Mouse (Mus musculus) kidney, postnatal 25 days (tissue): ENCODE measurements around the gene Sh3gl1.
A peak's percentile ranks its signal among the peaks of the same experiment; 100 is the strongest.

Experiments used
- DNase-seq, 2 experiments: peaks; one replicate each; pipeline ENCODE4 v3.0.0; 2021; ENCODE audit warnings: mixed read lengths in 2 of 2

The Sh3gl1 gene

GRCm38 (mm10) chr17:56018347-56019131, 17.9 kb downstream of the Sh3gl1 start:
- DNase-seq, result peak; percentile 67 to 81

- no peak for DNase-seq
Observed at GRCm38 (mm10) chr17:56017848-56018247, 18.6 kb downstream of the Sh3gl1 start.

DNA sequence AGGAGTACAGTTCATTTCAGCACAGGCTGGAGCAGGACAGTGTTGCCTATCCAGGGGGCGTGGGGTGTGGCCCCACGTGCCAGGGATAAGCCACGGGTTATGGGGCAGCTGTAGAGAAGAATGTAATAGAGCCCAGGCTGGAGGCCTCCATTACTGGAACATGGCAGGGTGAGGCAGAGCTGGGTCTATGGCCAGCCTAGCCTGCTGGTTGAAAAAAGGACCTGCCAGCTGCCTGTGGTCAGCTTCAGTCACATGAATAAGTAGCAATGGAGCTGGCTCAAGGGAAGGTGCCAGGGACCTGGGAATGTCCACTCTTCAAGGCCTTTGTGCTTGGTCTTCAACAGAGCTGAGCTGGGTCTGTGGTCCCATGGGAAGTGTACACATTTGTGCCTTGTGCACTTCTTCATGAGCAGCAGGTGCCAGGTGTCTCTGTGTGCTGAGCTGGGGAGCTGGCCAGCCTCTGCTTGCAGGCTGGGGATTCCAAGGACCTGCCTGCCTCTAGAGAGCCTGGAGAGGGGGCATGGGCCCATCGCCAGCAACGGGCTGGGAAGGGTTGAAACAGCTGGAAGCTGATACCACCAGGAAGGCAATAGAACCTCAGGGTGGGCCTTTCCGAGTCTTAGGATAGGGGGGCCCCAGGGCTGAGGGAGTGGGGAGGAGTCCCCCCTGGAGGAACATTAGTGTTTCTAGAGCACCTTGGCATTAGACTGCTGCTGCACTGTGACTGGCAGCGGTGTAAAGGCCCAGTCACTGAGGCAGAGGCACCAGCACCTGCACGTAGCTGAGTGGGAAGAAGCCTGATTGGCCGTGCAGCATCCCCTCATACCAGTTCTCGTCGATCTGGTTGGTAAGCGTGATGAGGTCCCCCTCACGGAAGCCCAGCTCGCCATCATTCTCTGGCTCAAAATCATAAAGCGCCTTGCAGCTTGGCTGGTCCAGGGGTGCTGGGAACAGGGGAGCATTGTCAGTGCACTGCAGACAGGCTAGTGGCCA, 19.3 kb downstream of the Sh3gl1 start:
- peak in 1 of 2 experiments; percentile 39 for DNase-seq

- DNase-seq, result no peak
Observed at GRCm38 (mm10) chr17:56016382-56016781, 20.1 kb downstream of the Sh3gl1 start.

DNA sequence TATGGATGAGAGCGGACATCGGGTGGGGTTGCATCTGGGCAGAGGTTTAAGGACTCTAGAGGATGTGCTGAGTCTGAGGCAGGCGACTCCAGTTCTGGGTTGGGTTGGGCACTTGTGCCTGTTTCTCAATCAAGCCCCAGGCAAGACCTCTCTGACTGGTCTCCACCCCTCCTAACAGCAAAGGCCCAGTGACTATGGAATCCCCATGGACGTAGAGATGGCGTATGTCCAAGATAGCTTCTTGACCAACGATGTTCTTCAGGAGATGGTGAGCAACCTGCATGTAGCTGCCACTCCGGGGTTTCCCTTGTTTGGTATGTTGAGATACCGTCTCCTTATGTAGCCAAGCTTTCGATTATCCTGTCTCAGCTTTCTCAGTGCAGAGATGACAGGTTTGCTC, 21.1 kb downstream of the Sh3gl1 start:
- no peak for DNase-seq

DNA sequence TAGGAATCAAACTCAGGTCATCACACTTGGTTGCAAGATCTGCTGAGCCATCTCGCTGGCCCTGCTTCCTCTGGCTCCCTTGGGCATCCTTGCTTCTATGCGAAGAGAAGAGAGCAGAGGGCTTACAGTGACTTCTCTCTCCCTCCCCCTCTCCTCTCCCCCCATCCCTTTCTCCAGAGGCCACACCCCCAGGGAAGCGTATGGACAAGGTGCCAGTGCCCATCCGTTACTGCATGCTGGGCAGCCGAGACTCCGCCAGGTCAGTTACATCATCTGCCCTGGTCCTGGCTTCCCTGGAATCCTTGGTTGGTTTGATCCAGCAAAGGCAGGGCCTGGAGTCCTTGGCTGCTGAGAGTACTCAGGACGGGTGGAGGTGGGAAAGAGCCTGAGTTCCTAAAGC, 25.0 kb downstream of the Sh3gl1 start:
- no peak for DNase-seq

- DNase-seq, result peak; percentile 78 to 84
Observed at GRCm38 (mm10) chr17:56010681-56011080, 25.8 kb downstream of the Sh3gl1 start.

DNA sequence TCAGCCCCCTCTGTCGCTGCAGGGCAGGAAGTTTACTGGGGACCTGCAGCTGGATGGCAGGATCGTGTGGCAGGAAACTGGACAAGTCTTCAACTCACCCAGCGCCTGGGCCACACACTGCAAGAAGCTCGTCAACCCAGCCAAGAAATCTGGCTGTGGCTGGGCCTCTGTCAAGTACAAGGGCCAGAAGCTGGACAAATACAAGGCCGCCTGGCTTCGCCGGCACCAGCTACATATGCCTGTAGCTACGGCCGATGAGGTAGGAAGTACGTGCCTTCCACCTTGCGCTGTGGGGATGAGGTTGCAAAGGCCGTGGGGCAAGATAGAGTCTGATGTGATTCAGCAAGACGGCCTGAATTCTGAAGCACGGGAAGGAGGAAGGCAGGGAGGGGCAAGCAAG, 26.2 kb downstream of the Sh3gl1 start:
- DNase-seq, result peak in 1 of 2 experiments; percentile 41

DNA sequence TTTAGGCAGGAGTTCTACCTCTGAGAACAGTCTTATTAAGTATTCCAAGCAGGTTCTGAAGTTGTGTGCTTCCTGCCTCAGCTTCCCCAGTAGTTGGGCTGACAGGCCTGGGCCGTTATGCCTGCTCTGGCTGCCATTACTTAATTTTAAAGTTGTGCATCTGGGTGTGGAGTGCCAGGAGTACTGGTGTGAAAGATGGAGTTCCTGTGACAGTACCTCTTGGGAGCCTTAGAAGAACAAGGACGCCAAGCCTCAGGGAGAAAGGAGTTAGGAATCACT, 26.5 kb downstream of the Sh3gl1 start:
- DNase-seq, result no peak

- DNase-seq, result peak; percentile 94 to 98
Observed at GRCm38 (mm10) chr17:56009088-56009961, 27.1 kb downstream of the Sh3gl1 start.

- peak; percentile 94 to 98 for DNase-seq
Observed at GRCm38 (mm10) chr17:56008356-56009087, 27.9 kb downstream of the Sh3gl1 start.

DNA sequence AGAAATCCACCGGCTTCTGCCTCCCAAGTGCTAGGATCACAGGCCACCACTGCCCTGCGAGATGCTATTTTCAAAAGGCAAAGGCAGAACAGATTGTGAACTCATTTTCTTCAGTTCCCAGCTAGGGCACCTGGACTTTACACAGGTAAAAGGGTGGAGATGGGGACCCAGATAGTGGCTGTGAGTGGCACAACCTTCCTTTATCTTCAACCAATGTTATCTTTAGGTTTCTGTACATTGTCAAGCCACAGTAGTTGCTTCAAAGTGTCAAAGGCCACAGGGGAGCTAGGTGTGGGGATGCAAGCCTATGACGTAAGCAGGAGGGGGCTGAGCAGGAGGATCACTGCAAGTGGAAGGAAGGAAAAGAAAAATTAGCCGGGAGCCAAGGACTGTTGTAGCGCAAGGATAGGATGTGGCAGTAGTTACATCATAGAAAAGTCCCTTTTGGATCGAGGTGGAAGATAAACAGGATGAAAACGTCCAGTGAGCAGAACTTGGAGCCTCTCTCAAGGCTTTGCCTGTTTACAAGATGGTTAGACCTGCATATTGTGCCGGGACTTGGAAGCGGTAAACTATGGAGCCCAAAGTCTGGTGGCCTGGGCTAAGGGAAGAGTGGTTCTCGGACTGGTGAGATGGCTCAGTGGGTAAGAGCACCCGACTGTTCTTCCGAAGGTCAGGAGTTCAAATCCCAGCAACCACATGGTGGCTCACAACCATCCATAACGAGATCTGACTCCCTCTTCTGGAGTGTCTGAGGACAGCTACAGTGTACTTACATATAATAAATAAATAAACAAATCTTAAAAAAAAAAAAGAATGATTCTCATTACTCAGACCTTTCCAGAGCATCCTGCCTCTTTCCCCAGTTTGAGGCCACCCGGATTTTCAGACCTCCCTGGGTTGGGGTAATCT, 28.7 kb downstream of the Sh3gl1 start:
- no peak for DNase-seq

- peak in 1 of 2 experiments; percentile 58 for DNase-seq
Observed at GRCm38 (mm10) chr17:56006956-56007355, 29.5 kb downstream of the Sh3gl1 start.

- DNase-seq, result peak; percentile 71 to 83
Observed at GRCm38 (mm10) chr17:56005415-56006061, 30.9 kb downstream of the Sh3gl1 start, which contains the start of the genes Stap2 and Mpnd. Gene Stap2, minus strand, starts transcription at chr17:56005584. Gene Mpnd, plus strand, starts transcription at chr17:56005711.

DNA sequence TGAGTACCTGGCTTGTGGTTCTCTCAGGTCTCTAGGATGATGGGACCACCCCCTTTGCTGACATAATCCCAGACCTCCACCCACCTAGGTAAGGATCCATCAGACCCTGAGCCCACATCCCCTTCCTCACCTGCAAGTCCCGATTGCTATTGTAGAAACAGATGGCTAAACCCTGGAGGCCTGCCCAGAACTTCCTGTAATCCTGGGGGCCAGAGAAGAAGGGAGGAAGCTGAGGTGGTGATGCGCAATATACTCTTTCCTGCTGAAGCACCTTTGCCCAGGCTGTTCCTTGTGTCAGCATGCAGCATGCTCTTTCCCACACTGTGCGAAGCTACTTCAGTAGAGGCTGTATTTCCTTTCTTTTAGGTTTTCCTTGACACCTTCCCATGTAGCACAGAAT, 33.4 kb downstream of the Sh3gl1 start:
- DNase-seq, result no peak

DNA sequence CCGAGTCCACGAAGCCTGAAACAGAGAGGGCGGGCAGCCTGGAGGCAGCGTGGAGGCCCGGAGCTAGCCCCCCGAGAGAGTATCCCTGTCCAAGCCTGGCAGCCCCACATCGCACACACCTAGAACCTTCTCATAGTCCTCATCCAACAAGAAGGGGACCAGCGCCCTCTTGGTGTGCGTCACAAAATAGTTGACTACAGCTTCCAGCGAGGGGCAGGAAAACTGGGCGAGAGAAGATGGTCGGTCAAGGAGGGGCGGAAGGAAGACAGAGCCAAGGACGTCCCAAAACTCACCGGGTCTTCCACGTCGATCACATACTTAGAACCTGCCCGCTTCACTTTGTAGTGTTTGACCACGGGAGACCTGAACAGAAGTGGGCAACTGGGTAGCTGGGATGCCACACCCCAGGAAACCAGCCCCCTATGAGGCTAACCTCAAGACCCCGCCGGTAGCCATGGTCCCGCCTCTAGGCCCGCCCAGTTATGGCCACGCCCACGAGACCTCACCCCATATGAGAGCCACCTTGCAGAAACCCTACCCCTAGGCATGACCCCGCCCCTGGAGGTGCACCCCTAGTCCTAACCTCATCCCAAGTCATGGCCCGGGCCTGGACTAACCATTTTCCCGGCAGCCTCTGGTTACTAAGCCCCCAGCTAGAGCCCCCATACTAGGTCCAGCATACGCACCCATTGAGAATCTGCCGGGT, 36.5 kb downstream of the Sh3gl1 start:
- DNase-seq, result no peak

GRCm38 (mm10) chr17:55996007-55996406, 40.4 kb downstream of the Sh3gl1 start:
- peak; percentile 64 to 85 for DNase-seq

- DNase-seq, result no peak
Observed at GRCm38 (mm10) chr17:55990278-55990898, 46.0 kb downstream of the Sh3gl1 start.
